Mouse (Mus musculus) myocyte (in vitro differentiated cells): ENCODE measurements around the gene Nell1.

Source experiments
- CEBPB ChIP-seq: IDR thresholded peaks from 2 replicates; pipeline ENCODE4 v1.6.1; 2011; ENCODE audit warnings: mild to moderate bottlenecking, moderate library complexity; ENCODE audit not compliant: poor library complexity, insufficient read depth, severe bottlenecking
- E2F4 ChIP-seq: IDR thresholded peaks from one replicate; pipeline ENCODE4 v1.6.1; 2011; ENCODE audit warnings: mild to moderate bottlenecking, control low read depth, moderate library complexity; ENCODE audit not compliant: insufficient read depth
- MAX ChIP-seq: IDR thresholded peaks from one replicate; pipeline ENCODE4 v1.6.1; 2011; ENCODE audit warnings: low read depth, mild to moderate bottlenecking, control low read depth
- MYOD1 ChIP-seq, 3 experiments: IDR thresholded peaks; one replicate each; pipeline ENCODE4 v1.6.1; 2011; ENCODE audit warnings: control low read depth in 2 of 3, low read depth in 2 of 3, mild to moderate bottlenecking in 2 of 3, moderate library complexity in 1 of 3; ENCODE audit not compliant: insufficient read length in 2 of 3, control insufficient read depth in 1 of 3
- MYOG ChIP-seq, 3 experiments: IDR thresholded peaks; one replicate each; pipeline ENCODE4 v1.6.1; 2011; ENCODE audit warnings: control low read depth in 2 of 3, low read depth in 2 of 3, mild to moderate bottlenecking in 2 of 3; ENCODE audit not compliant: insufficient read length in 2 of 3, control insufficient read depth in 1 of 3, insufficient read depth in 1 of 3
- POLR2A ChIP-seq: IDR thresholded peaks from one replicate; pipeline ENCODE4 v1.6.1; 2011; ENCODE audit warnings: low read depth, mild to moderate bottlenecking, control low read depth, moderate library complexity; ENCODE audit not compliant: insufficient read length
- POLR2AphosphoS2 ChIP-seq: IDR thresholded peaks from one replicate; pipeline ENCODE4 v1.6.1; 2011; ENCODE audit warnings: low read depth, control low read depth; ENCODE audit not compliant: insufficient read length
- REST ChIP-seq: IDR thresholded peaks from one replicate; pipeline ENCODE4 v1.6.1; 2011; ENCODE audit warnings: mild to moderate bottlenecking, control low read depth, moderate library complexity; ENCODE audit not compliant: insufficient read depth, insufficient read length
- SRF ChIP-seq: IDR thresholded peaks from one replicate; pipeline ENCODE4 v1.6.1; 2011; ENCODE audit warnings: low read depth; ENCODE audit not compliant: control insufficient read depth, insufficient read length
- TCF12 ChIP-seq: IDR thresholded peaks from one replicate; pipeline ENCODE4 v1.6.1; 2011; ENCODE audit warnings: mild to moderate bottlenecking, control low read depth; ENCODE audit not compliant: poor library complexity, insufficient read depth, severe bottlenecking
- USF1 ChIP-seq: IDR thresholded peaks from one replicate; pipeline ENCODE4 v1.6.1; 2011; ENCODE audit warnings: low read depth, mild to moderate bottlenecking, control low read depth, moderate library complexity

GRCm38 (mm10) chr7:50551426-50551825 is 576.8 kb downstream of the Nell1 start:
- TF ChIP-seq MAX (no peak), POLR2A (no peak), CEBPB (no peak), MYOG (IDR thresholded peaks at IDR 0.05; ENCODE audit: control insufficient read depth in 1 of 3, insufficient read depth in 1 of 3, insufficient read length in 2 of 3, low read depth in 2 of 3) (no peak), E2F4 (no peak), POLR2AphosphoS2 (no peak), TCF12 (no peak), USF1 (no peak), SRF (no peak), REST (no peak), MYOD1 (IDR thresholded peaks at IDR 0.05; ENCODE audit: control insufficient read depth in 1 of 3, insufficient read length in 2 of 3, low read depth in 2 of 3) (no peak)
